In genomic region chr17:57249186-57250181, GRCm38 (mm10) we compare ENCODE assay signal across 8 mouse cellular contexts. TPM values are rescaled to one million over a fixed set of nuclear protein-coding genes. Genes with fewer than 3 reads are reported as not detected.
A peak's percentile ranks its signal among the peaks of the same experiment; 100 is the strongest.
DNase-seq lines count a peak whose midpoint lies in the region; ATAC-seq and TF ChIP-seq lines count a peak whose summit lies in the region.

TSS of gene Trip10 (plus strand) at chr17:57249455.

- H3K4me3 ChIP-seq in E14TG2a.4 (replicated peaks; ENCODE audit: low read length): peak within 1 kb of the TSS; percentile 97
- H3K4me3 ChIP-seq in forebrain, embryonic 14.5 days (ENCODE audit: low read depth, low read length): peak within 1 kb of the TSS; percentile 56
- H3K4me3 ChIP-seq in liver, embryonic 15.5 days (replicated peaks): peak within 1 kb of the TSS; percentile 70
- peak within 1 kb of the TSS; percentile 68 for H3K4me3 ChIP-seq in neural tube, embryonic 11.5 days (ENCODE audit: low read depth, low read length)
- H3K4me3 ChIP-seq in stomach, embryonic 16.5 days (replicated peaks; ENCODE audit: low read length): peak within 1 kb of the TSS; percentile 87

- TF ChIP-seq CTCF in E14TG2a.4 (conservative IDR thresholded peaks at IDR 0.05; ENCODE audit: low read length): no peak

- WGBS in forebrain, embryonic 14.5 days: under 1% methylated on average over 49 of the region's 52 CpGs
- under 1% methylated on average over 52 of the region's 52 CpGs for WGBS in liver, embryonic 15.5 days (ENCODE audit: insufficient replicate concordance)
- under 1% methylated on average over 52 of the region's 52 CpGs for whole genome bisulfite sequencing in neural tube, embryonic 11.5 days
- under 1% methylated on average over 50 of the region's 52 CpGs for WGBS in stomach, embryonic 16.5 days

- intact Hi-C loops in heart, postnatal 10 days (cut with DNase I): loop anchor here (5.0 to 10.0 kb wide), 2 partner anchors 187 to 255 kb away; partner anchors contain the start of genes Alkbh7 and Clpp

- H3K4me1 ChIP-seq in E14TG2a.4 (replicated peaks; ENCODE audit: low read depth, low read length): peaks cover 63% of the 10 kb centered on the region
- peaks cover 26% of the 10 kb centered on the region for H3K4me1 ChIP-seq in forebrain, embryonic 14.5 days (ENCODE audit: control insufficient read depth, insufficient read depth, low read length)
- peaks cover 46% of the 10 kb centered on the region for H3K4me1 ChIP-seq in liver, embryonic 15.5 days (replicated peaks)
- peaks cover 7% of the 10 kb centered on the region for H3K4me1 ChIP-seq in neural tube, embryonic 11.5 days (ENCODE audit: control insufficient read depth, insufficient read depth, low read length)
- H3K4me1 ChIP-seq in stomach, embryonic 16.5 days (ENCODE audit: control insufficient read depth, insufficient read depth, low read length): peaks cover 26% of the 10 kb centered on the region

- H3K36me3 ChIP-seq in E14TG2a.4 (ENCODE audit: insufficient read depth, low read length): peaks cover 52% of the 10 kb centered on the region
- H3K36me3 ChIP-seq in forebrain, embryonic 14.5 days (ENCODE audit: control insufficient read depth, insufficient read depth, low read length): peaks cover 10% of the 10 kb centered on the region
- 0 out of 2 replicates have a peak, but pooled peaks cover 4% of the 10 kb centered on the region for H3K36me3 ChIP-seq in liver, embryonic 15.5 days (replicated peaks)
- no peaks in the 10 kb centered on the region for H3K36me3 ChIP-seq in neural tube, embryonic 11.5 days (ENCODE audit: control insufficient read depth, insufficient read depth, low read length)
- peaks cover 6% of the 10 kb centered on the region; the same call in 1 of the 2 replicates for H3K36me3 ChIP-seq in stomach, embryonic 16.5 days (ENCODE audit: control insufficient read depth, insufficient read depth, low read length)

- H3K27ac ChIP-seq in forebrain, embryonic 14.5 days (ENCODE audit: low read depth, low read length): peak within 1 kb of the TSS; percentile 86
- H3K27ac ChIP-seq in liver, embryonic 15.5 days (replicated peaks): peak within 1 kb of the TSS; percentile 85
- peak within 1 kb of the TSS; percentile 54 for H3K27ac ChIP-seq in neural tube, embryonic 11.5 days (ENCODE audit: low read depth, low read length)
- peak within 1 kb of the TSS; percentile 92 for H3K27ac ChIP-seq in stomach, embryonic 16.5 days (ENCODE audit: low read length)

- peak; percentile 11 for ATAC-seq in forebrain, embryonic 14.5 days
- peak; percentile 23 for ATAC-seq in liver, embryonic 15.5 days (ENCODE audit: insufficient read depth)
- ATAC-seq in neural tube, embryonic 11.5 days (ENCODE audit: insufficient read depth, low FRiP score, low TSS enrichment): peak; percentile 45
- ATAC-seq in stomach, embryonic 16.5 days (ENCODE audit: insufficient read depth, low FRiP score): peak; percentile 65

- no peaks in the 10 kb centered on the region for H3K9me3 ChIP-seq in E14TG2a.4 (ENCODE audit: low read length)
- H3K9me3 ChIP-seq in forebrain, embryonic 14.5 days (replicated peaks; ENCODE audit: control insufficient read depth, low read length): no peaks in the 10 kb centered on the region
- no peaks in the 10 kb centered on the region for H3K9me3 ChIP-seq in liver, embryonic 15.5 days (replicated peaks)
- H3K9me3 ChIP-seq in neural tube, embryonic 11.5 days (ENCODE audit: control insufficient read depth, low read length): no peaks in the 10 kb centered on the region
- H3K9me3 ChIP-seq in stomach, embryonic 16.5 days (replicated peaks; ENCODE audit: control insufficient read depth, low read length): no peaks in the 10 kb centered on the region

- H3K4me2 ChIP-seq in forebrain, embryonic 14.5 days (ENCODE audit: low read length): peak within 1 kb of the TSS; percentile 89
- H3K4me2 ChIP-seq in liver, embryonic 15.5 days: peak within 1 kb of the TSS; percentile 77
- H3K4me2 ChIP-seq in neural tube, embryonic 11.5 days (ENCODE audit: low read depth): peak within 1 kb of the TSS; percentile 77
- peak within 1 kb of the TSS; percentile 95 for H3K4me2 ChIP-seq in stomach, embryonic 16.5 days (ENCODE audit: low read depth, low read length)

- peak within 1 kb of the TSS; percentile 63 for H3K9ac ChIP-seq in forebrain, embryonic 14.5 days (ENCODE audit: low read length)
- H3K9ac ChIP-seq in liver, embryonic 15.5 days: peak within 1 kb of the TSS; percentile 64
- peak within 1 kb of the TSS; percentile 57 for H3K9ac ChIP-seq in neural tube, embryonic 11.5 days (ENCODE audit: low read length)
- peak within 1 kb of the TSS; percentile 85 for H3K9ac ChIP-seq in stomach, embryonic 16.5 days (ENCODE audit: low read length)

- H3K27me3 ChIP-seq in E14TG2a.4 (ENCODE audit: insufficient read depth, low read length): no peaks in the 10 kb centered on the region
- H3K27me3 ChIP-seq in forebrain, embryonic 14.5 days (replicated peaks; ENCODE audit: control insufficient read depth, insufficient read depth, low read length): no peaks in the 10 kb centered on the region
- H3K27me3 ChIP-seq in liver, embryonic 15.5 days: peaks cover 22% of the 10 kb centered on the region
- no peaks in the 10 kb centered on the region for H3K27me3 ChIP-seq in neural tube, embryonic 11.5 days (ENCODE audit: control insufficient read depth, insufficient read depth, low read length)
- H3K27me3 ChIP-seq in stomach, embryonic 16.5 days (ENCODE audit: control insufficient read depth, insufficient read depth, low read length): no peaks in the 10 kb centered on the region

- DNase-seq in c-Kit-positive CD71-positive TER-119-negative erythroid progenitor cells, embryonic 14.5 days (ENCODE audit: low read depth): peak; percentile 85
- peak; percentile 89 for DNase-seq in forebrain, embryonic 14.5 days (ENCODE audit: low spot score)
- DNase-seq in heart, postnatal 10 days: peak; percentile 99
- DNase-seq in kidney, postnatal 4 days: peak; percentile 99
- peak; percentile 95 for DNase-seq in neural tube, embryonic 11.5 days (ENCODE audit: low spot score)

RNA-seq across cellular contexts. Expression of gene Trip10, which starts in this region (rescaled TPM):
- 10.4 and 11.8 TPM in 2 replicates for polyA plus RNA-seq in forebrain, embryonic 14.5 days (2014; fragmentation: Nextera tagmentation; extraction: Ambion mirVana)
- 10 to 100 TPM; 57.8 to 72.1 TPM for total RNA-seq in heart, postnatal 10 days (2021)
- polyA plus RNA-seq in liver, embryonic 15.5 days (2015; fragmentation: Nextera tagmentation; extraction: Ambion mirVana): 8.1 and 9.8 TPM in 2 replicates
- 21.3 and 21.7 TPM in 2 replicates for polyA plus RNA-seq in neural tube, embryonic 11.5 days (2014; fragmentation: Nextera tagmentation; extraction: Ambion mirVana)
- polyA plus RNA-seq in stomach, embryonic 16.5 days (2015; fragmentation: Nextera tagmentation; extraction: Ambion mirVana): 45.4 and 46.9 TPM in 2 replicates

Comparison
In these comparisons a context has a peak if more than half of its experiments do, and no peak if none do; other contexts are left out.
1. Peak in every context shown above with its lines: DNase-seq, ATAC-seq, H3K4me3 ChIP-seq and H3K27ac ChIP-seq.
2. ATAC-seq: peak in every context shown above with its lines; median percentile 65 in stomach, embryonic 16.5 days; 45 in neural tube, embryonic 11.5 days; 23 in liver, embryonic 15.5 days; 11 in forebrain, embryonic 14.5 days.